Comparison of ENCODE assay signal across 11 mouse cellular contexts in genomic region chr6:72370091-72370490, GRCm38 (mm10). TPM values are rescaled to one million over a fixed set of nuclear protein-coding genes. Genes with fewer than 3 reads are reported as not detected.
DNase-seq lines count a peak whose midpoint lies in the region; ATAC-seq and TF ChIP-seq lines count a peak whose summit lies in the region.
"Had no signal": no experiment of that assay in that cellular context is flagged by ENCODE, and none has a peak within 500 bp of the region (broad histone marks: within the 10 kb centered on the region; RNA-seq: fewer than 3 reads in every experiment).

No protein-coding gene starts in this region.

- no peaks in the 10 kb centered on the region for H3K9me3 ChIP-seq in liver, embryonic 13.5 days (replicated peaks)
- no peaks in the 10 kb centered on the region for H3K9me3 ChIP-seq in E14TG2a.4 (ENCODE audit: low read length)
- H3K9me3 ChIP-seq in lung, embryonic 16.5 days (ENCODE audit: control insufficient read depth, low read length), result no peaks in the 10 kb centered on the region

- no peak overlapping the region for H3K9ac ChIP-seq in liver, embryonic 13.5 days
- no peak overlapping the region for H3K9ac ChIP-seq in lung, embryonic 16.5 days (ENCODE audit: low read length)

- H3K4me3 ChIP-seq in liver, embryonic 13.5 days (replicated peaks), result no peak overlapping the region
- H3K4me3 ChIP-seq in E14TG2a.4 (replicated peaks; ENCODE audit: low read length), result peak overlapping the region; percentile 45; the same call in 1 of the 2 replicates
- H3K4me3 ChIP-seq in lung, embryonic 16.5 days (ENCODE audit: low read length), result no peak overlapping the region

- no peak for TF ChIP-seq CTCF in E14TG2a.4 (conservative IDR thresholded peaks at IDR 0.05; ENCODE audit: low read length)

- peak overlapping the region; percentile 50; the same call in 1 of the 2 replicates for H3K27ac ChIP-seq in liver, embryonic 13.5 days
- peak overlapping the region; percentile 81; the same call in 1 of the 2 replicates for H3K27ac ChIP-seq in lung, embryonic 16.5 days (ENCODE audit: low read length)
- H3K27ac ChIP-seq: macrophage had no signal

- ATAC-seq in liver, embryonic 13.5 days (ENCODE audit: low read depth), result no peak
- ATAC-seq in lung, embryonic 16.5 days (ENCODE audit: low read depth), result no peak
- no peak for ATAC-seq in activated CD4-positive, CD25-positive, alpha-beta regulatory T cell, adult 4 months

- WGBS in liver, embryonic 13.5 days (ENCODE audit: insufficient replicate concordance), result 78% methylated on average over 12 of the region's 12 CpGs
- WGBS in lung, embryonic 16.5 days, result 67% methylated on average over 12 of the region's 12 CpGs

- H3K27me3 ChIP-seq in liver, embryonic 13.5 days, result no peaks in the 10 kb centered on the region
- peaks cover 14% of the 10 kb centered on the region for H3K27me3 ChIP-seq in E14TG2a.4 (ENCODE audit: insufficient read depth, low read length)
- H3K27me3 ChIP-seq in lung, embryonic 16.5 days (ENCODE audit: control insufficient read depth, insufficient read depth, low read depth, low read length), result no peaks in the 10 kb centered on the region

- no peak for DNase-seq in liver, embryonic 13.5 days
- no peak for DNase-seq in liver
- peak; percentile 90 to 94 for DNase-seq in adrenal gland, adult (ENCODE audit: inconsistent age in 2 of 2, low spot score in 1 of 2)
- DNase-seq in cerebellum, adult 11-12 months, result no peak
- DNase-seq: cerebellum, adult 9-10 months; kidney, postnatal 10 days; right cerebral cortex, postnatal 14 days had no signal

- H3K4me2 ChIP-seq in liver, embryonic 13.5 days, result no peak overlapping the region
- no peak overlapping the region for H3K4me2 ChIP-seq in lung, embryonic 16.5 days (ENCODE audit: low read depth, low read length)

- H3K36me3 ChIP-seq in liver, embryonic 13.5 days, result peaks cover 25% of the 10 kb centered on the region
- H3K36me3 ChIP-seq in E14TG2a.4 (ENCODE audit: insufficient read depth, low read length), result no peaks in the 10 kb centered on the region
- H3K36me3 ChIP-seq in lung, embryonic 16.5 days (ENCODE audit: control insufficient read depth, insufficient read depth, low read length), result no peaks in the 10 kb centered on the region

- H3K4me1 ChIP-seq in liver, embryonic 13.5 days (replicated peaks), result peaks cover 56% of the 10 kb centered on the region
- H3K4me1 ChIP-seq in E14TG2a.4 (replicated peaks; ENCODE audit: low read depth, low read length), result peaks cover 21% of the 10 kb centered on the region
- H3K4me1 ChIP-seq in lung, embryonic 16.5 days (replicated peaks; ENCODE audit: control insufficient read depth, insufficient read depth, low read length), result peaks cover 33% of the 10 kb centered on the region

RNA-seq across cellular contexts. Expression of gene Rnf181, which starts 3.3 kb away (rescaled TPM):
- polyA plus RNA-seq in liver, embryonic 13.5 days (2015; fragmentation: Nextera tagmentation; extraction: Ambion mirVana), result 76.9 and 82.6 TPM in 2 replicates
- polyA plus RNA-seq in lung, embryonic 16.5 days (2015; fragmentation: Nextera tagmentation; extraction: Ambion mirVana), result 149 and 152 TPM in 2 replicates
- polyA plus RNA-seq in activated CD4-positive, CD25-positive, alpha-beta regulatory T cell, adult 4 months (2017; shearing (Covaris generic)), result 100 to 1,000 TPM; 110 TPM

RNA-seq across cellular contexts. Expression of gene Vamp5, which starts 10.2 kb away (rescaled TPM):
- polyA plus RNA-seq in liver, embryonic 13.5 days (2015; fragmentation: Nextera tagmentation; extraction: Ambion mirVana), result 99.0 and 99.7 TPM in 2 replicates
- polyA plus RNA-seq in lung, embryonic 16.5 days (2015; fragmentation: Nextera tagmentation; extraction: Ambion mirVana), result 43.0 and 46.3 TPM in 2 replicates
- 10 to 100 TPM; 62.3 to 81.8 TPM for polyA plus RNA-seq in activated CD4-positive, CD25-positive, alpha-beta regulatory T cell, adult 4 months (2017; shearing (Covaris generic))

RNA-seq across cellular contexts. Expression of gene Tmem150a, which starts 14.8 kb away (rescaled TPM):
- polyA plus RNA-seq in liver, embryonic 13.5 days (2015; fragmentation: Nextera tagmentation; extraction: Ambion mirVana), result 32.5 and 37.9 TPM in 2 replicates
- polyA plus RNA-seq in lung, embryonic 16.5 days (2015; fragmentation: Nextera tagmentation; extraction: Ambion mirVana), result 15.8 and 16.8 TPM in 2 replicates
- polyA plus RNA-seq in activated CD4-positive, CD25-positive, alpha-beta regulatory T cell, adult 4 months (2017; shearing (Covaris generic)), result under 1 TPM in 1 of 2 experiments, not detected in 1; 0.45 TPM

RNA-seq across cellular contexts. Expression of gene Vamp8, which starts 20.4 kb away (rescaled TPM):
- 249 and 260 TPM in 2 replicates for polyA plus RNA-seq in liver, embryonic 13.5 days (2015; fragmentation: Nextera tagmentation; extraction: Ambion mirVana)
- polyA plus RNA-seq in lung, embryonic 16.5 days (2015; fragmentation: Nextera tagmentation; extraction: Ambion mirVana), result 217 and 246 TPM in 2 replicates
- polyA plus RNA-seq in activated CD4-positive, CD25-positive, alpha-beta regulatory T cell, adult 4 months (2017; shearing (Covaris generic)), result 100 to 1,000 TPM; 382 to 404 TPM

RNA-seq across cellular contexts. Expression of gene 0610030E20Rik, which starts 23.0 kb away (rescaled TPM):
- 14.5 and 17.7 TPM in 2 replicates for polyA plus RNA-seq in liver, embryonic 13.5 days (2015; fragmentation: Nextera tagmentation; extraction: Ambion mirVana)
- 31.6 and 33.2 TPM in 2 replicates for polyA plus RNA-seq in lung, embryonic 16.5 days (2015; fragmentation: Nextera tagmentation; extraction: Ambion mirVana)
- 10 to 100 TPM; 18.1 to 20.8 TPM for polyA plus RNA-seq in activated CD4-positive, CD25-positive, alpha-beta regulatory T cell, adult 4 months (2017; shearing (Covaris generic))

Comparison
In these comparisons a context has a peak if more than half of its experiments do, and no peak if none do; other contexts are left out.
1. DNase-seq: peak in adrenal gland, adult (2 of 2); none in liver, embryonic 13.5 days (single experiment), liver (single experiment) and cerebellum, adult 11-12 months (single experiment).
2. RNA of gene Tmem150a, which starts 14.8 kb away (polyA plus RNA-seq): 32.5 to 37.9 TPM in liver, embryonic 13.5 days and 15.8 to 16.8 TPM in lung, embryonic 16.5 days; 0.45 TPM in activated CD4-positive, CD25-positive, alpha-beta regulatory T cell, adult 4 months; every median in the first group is over 10 times any median in the second.